Mouse (Mus musculus) ES-E14 (cell line): Measurements from ENCODE around the gene Gstp1.

Source experiments
- HCFC1 ChIP-seq: IDR thresholded peaks from 2 replicates; pipeline ENCODE4 v1.6.1; 2012; ENCODE audit warnings: low read length, inconsistent platforms, borderline replicate concordance; ENCODE audit not compliant: insufficient read depth
- MAFK ChIP-seq: IDR thresholded peaks from 2 replicates; pipeline ENCODE4 v1.6.1; 2014; ENCODE audit warnings: mild to moderate bottlenecking, low read depth, low read length, inconsistent platforms; ENCODE audit not compliant: insufficient read depth
- ZNF384 ChIP-seq: IDR thresholded peaks from 2 replicates; pipeline ENCODE4 v1.6.1; 2012; ENCODE audit warnings: low read depth, low read length, inconsistent platforms

GRCm38 (mm10) chr19:4082219-4082965, 44.6 kb upstream of the Gstp1 start:
- no peak for TF ChIP-seq HCFC1
- no peak for TF ChIP-seq MAFK
- no peak for TF ChIP-seq ZNF384
